Comparison of ENCODE assay signal across 12 mouse cellular contexts in the genomic region with DNA sequence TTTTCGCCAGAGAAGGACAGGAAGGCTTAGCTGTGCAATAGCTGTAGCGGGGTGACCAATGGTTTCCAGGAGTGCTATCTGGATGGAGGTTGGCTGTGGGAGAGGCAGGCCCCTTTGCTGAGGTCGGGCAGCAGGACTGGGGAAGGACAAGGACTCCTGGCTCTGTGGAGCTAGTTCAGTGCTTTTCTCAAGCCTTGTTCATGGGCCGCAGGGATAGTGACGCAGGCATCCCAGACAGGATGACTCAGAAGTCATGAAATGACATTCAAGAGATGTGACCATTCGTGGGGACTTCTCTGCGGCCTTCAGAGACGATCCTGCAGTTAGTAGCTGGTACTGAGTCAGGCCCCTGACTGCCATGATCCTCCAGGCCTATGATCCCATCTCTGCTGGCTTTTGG. TPM values are rescaled to one million over a fixed set of nuclear protein-coding genes. Genes with fewer than 3 reads are reported as not detected.
"Had no signal": no experiment of that assay in that cellular context is flagged by ENCODE, and none has a peak within 500 bp of the region (broad histone marks: within the 10 kb centered on the region; RNA-seq: fewer than 3 reads in every experiment).

No protein-coding gene starts in this region.

- H3K36me3 ChIP-seq: limb, embryonic 15.5 days; liver, embryonic 12.5 days; midbrain, embryonic 10.5 days; stomach, embryonic 15.5 days had no signal

- ATAC-seq: liver, embryonic 12.5 days had no signal

- H3K27ac ChIP-seq: left cerebral cortex, adult 2 months; limb, embryonic 15.5 days; liver, embryonic 12.5 days; midbrain, embryonic 10.5 days; stomach, embryonic 15.5 days had no signal

- H3K27me3 ChIP-seq: limb, embryonic 15.5 days; stomach, embryonic 15.5 days had no signal

- H3K9ac ChIP-seq: limb, embryonic 15.5 days; liver, embryonic 12.5 days; lung, embryonic 14.5 days; stomach, embryonic 15.5 days had no signal

- H3K4me2 ChIP-seq: limb, embryonic 15.5 days; liver, embryonic 12.5 days; lung, embryonic 14.5 days; stomach, embryonic 15.5 days had no signal

- DNase-seq: kidney, postnatal 25 days; lung, embryonic 14.5 days; lung, postnatal 4 days; thymus, adult 2 months; thymus, postnatal 25 days had no signal

- H3K4me3 ChIP-seq: left cerebral cortex, adult 2 months; limb, embryonic 15.5 days; liver, embryonic 12.5 days; midbrain, embryonic 10.5 days; myocyte; stomach, embryonic 15.5 days had no signal

- H3K9me3 ChIP-seq: limb, embryonic 15.5 days; liver, embryonic 12.5 days; midbrain, embryonic 10.5 days; stomach, embryonic 15.5 days had no signal

- H3K4me1 ChIP-seq: limb, embryonic 15.5 days; liver, embryonic 12.5 days; stomach, embryonic 15.5 days had no signal

RNA-seq across cellular contexts. Expression of a gene that starts 13.7 kb away (rescaled TPM):
- total RNA-seq: megakaryocyte, adult 5-6 weeks had no signal
- polyA plus RNA-seq: liver, embryonic 12.5 days had no signal
